Mouse (Mus musculus): ENCODE measurements around the gene Sap25. TPM values are rescaled to one million over a fixed set of nuclear protein-coding genes. Genes with fewer than 3 reads are reported as not detected.

The Sap25 gene
- polyA plus RNA-seq (2015; fragmentation: Nextera tagmentation; extraction: Ambion mirVana): 6.4 and 8.1 TPM in 2 replicates

- Histone ChIP-seq H3K27me3 (replicated peaks; ENCODE audit: control insufficient read depth, insufficient read depth, low read length) (peaks cover 14% of the 10 kb centered on the region), H3K4me1 (ENCODE audit: control insufficient read depth, insufficient read depth, low read length) (peaks cover 7% of the 10 kb centered on the region; the same call in 1 of the 2 replicates), H3K4me2 (ENCODE audit: low read depth, low read length) (no peak within 1 kb of the TSS), H3K36me3 (ENCODE audit: control insufficient read depth, insufficient read depth, low read length) (peaks cover 43% of the 10 kb centered on the region), H3K9me3 (ENCODE audit: control insufficient read depth, low read length) (no peaks in the 10 kb centered on the region), H3K27ac (ENCODE audit: low read length) (no peak within 1 kb of the TSS), H3K9ac (ENCODE audit: low read depth, low read length) (no peak within 1 kb of the TSS), H3K4me3 (ENCODE audit: low read length) (no peak within 1 kb of the TSS)
- 0 out of 2 replicates have a peak, but pooled peaks have one; percentile 14 for ATAC-seq
- 89% methylated on average over 19 of the region's 19 CpGs for WGBS
Observed at GRCm38 (mm10) chr5:137641054-137641453, at the start of gene Sap25. TSS of gene Sap25 (plus strand) at chr5:137641334.

- peaks cover 12% of the 10 kb centered on the region for H3K4me1 ChIP-seq (ENCODE audit: control insufficient read depth, insufficient read depth, low read length)
- H3K4me2 ChIP-seq (ENCODE audit: low read depth, low read length): no peak overlapping the region
- no peak overlapping the region for H3K27ac ChIP-seq (ENCODE audit: low read length)
- H3K9me3 ChIP-seq (ENCODE audit: control insufficient read depth, low read length): no peaks in the 10 kb centered on the region
- 74% methylated on average over 7 of the region's 7 CpGs for WGBS
- no peaks in the 10 kb centered on the region for H3K36me3 ChIP-seq (ENCODE audit: control insufficient read depth, insufficient read depth, low read length)
- no peaks in the 10 kb centered on the region for H3K27me3 ChIP-seq (replicated peaks; ENCODE audit: control insufficient read depth, insufficient read depth, low read length)
- no peak overlapping the region for H3K4me3 ChIP-seq (ENCODE audit: low read length)
- ATAC-seq: no peak
- no peak overlapping the region for H3K9ac ChIP-seq (ENCODE audit: low read depth, low read length)
Observed at GRCm38 (mm10) chr5:137595921-137596320, 45.2 kb upstream of the Sap25 start.

- peak overlapping the region; percentile 48; the same call in 1 of the 2 replicates for H3K9ac ChIP-seq (ENCODE audit: low read depth, low read length)
- no peaks in the 10 kb centered on the region for H3K36me3 ChIP-seq (ENCODE audit: control insufficient read depth, insufficient read depth, low read length)
- no peak for ATAC-seq
- H3K4me3 ChIP-seq (ENCODE audit: low read length): peak overlapping the region; percentile 20; the same call in 1 of the 2 replicates
- no peaks in the 10 kb centered on the region for H3K27me3 ChIP-seq (replicated peaks; ENCODE audit: control insufficient read depth, insufficient read depth, low read length)
- 30% methylated on average over 28 of the region's 30 CpGs for WGBS
- peak overlapping the region; percentile 45; the same call in 1 of the 2 replicates for H3K4me2 ChIP-seq (ENCODE audit: low read depth, low read length)
- peaks cover 12% of the 10 kb centered on the region for H3K4me1 ChIP-seq (ENCODE audit: control insufficient read depth, insufficient read depth, low read length)
- no peaks in the 10 kb centered on the region for H3K9me3 ChIP-seq (ENCODE audit: control insufficient read depth, low read length)
- H3K27ac ChIP-seq (ENCODE audit: low read length): peak overlapping the region; percentile 13; the same call in 1 of the 2 replicates
Observed at GRCm38 (mm10) chr5:137596601-137597261, 44.4 kb upstream of the Sap25 start.

GRCm38 (mm10) chr5:137597625-137598024 is 43.5 kb upstream of the Sap25 start:
- Histone ChIP-seq H3K27ac (ENCODE audit: low read length) (no peak overlapping the region), H3K4me2 (ENCODE audit: low read depth, low read length) (no peak overlapping the region), H3K9me3 (ENCODE audit: control insufficient read depth, low read length) (no peaks in the 10 kb centered on the region), H3K27me3 (replicated peaks; ENCODE audit: control insufficient read depth, insufficient read depth, low read length) (no peaks in the 10 kb centered on the region), H3K4me1 (ENCODE audit: control insufficient read depth, insufficient read depth, low read length) (peaks cover 16% of the 10 kb centered on the region), H3K36me3 (ENCODE audit: control insufficient read depth, insufficient read depth, low read length) (no peaks in the 10 kb centered on the region), H3K4me3 (ENCODE audit: low read length) (no peak overlapping the region), H3K9ac (ENCODE audit: low read depth, low read length) (no peak overlapping the region)
- WGBS: 94% methylated on average over 6 of the region's 6 CpGs
- ATAC-seq: no peak

- H3K4me2 ChIP-seq (ENCODE audit: low read depth, low read length): no peak overlapping the region
- no peak for ATAC-seq
- H3K36me3 ChIP-seq (ENCODE audit: control insufficient read depth, insufficient read depth, low read length): no peaks in the 10 kb centered on the region
- H3K9me3 ChIP-seq (ENCODE audit: control insufficient read depth, low read length): no peaks in the 10 kb centered on the region
- 76% methylated on average over 2 of the region's 2 CpGs for WGBS
- no peak overlapping the region for H3K27ac ChIP-seq (ENCODE audit: low read length)
- no peaks in the 10 kb centered on the region for H3K27me3 ChIP-seq (replicated peaks; ENCODE audit: control insufficient read depth, insufficient read depth, low read length)
- H3K4me3 ChIP-seq (ENCODE audit: low read length): no peak overlapping the region
- H3K9ac ChIP-seq (ENCODE audit: low read depth, low read length): no peak overlapping the region
- peaks cover 22% of the 10 kb centered on the region for H3K4me1 ChIP-seq (ENCODE audit: control insufficient read depth, insufficient read depth, low read length)
Observed at GRCm38 (mm10) chr5:137598100-137598826, 42.9 kb upstream of the Sap25 start.

GRCm38 (mm10) chr5:137599600-137599999 is 41.5 kb upstream of the Sap25 start:
- WGBS: 70% methylated on average over 9 of the region's 9 CpGs
- Histone ChIP-seq H3K4me2 (ENCODE audit: low read depth, low read length) (peak overlapping the region; percentile 97), H3K27me3 (replicated peaks; ENCODE audit: control insufficient read depth, insufficient read depth, low read length) (no peaks in the 10 kb centered on the region), H3K9ac (ENCODE audit: low read depth, low read length) (peak overlapping the region; percentile 90), H3K27ac (ENCODE audit: low read length) (no peak overlapping the region), H3K4me3 (ENCODE audit: low read length) (peak overlapping the region; percentile 83), H3K4me1 (ENCODE audit: control insufficient read depth, insufficient read depth, low read length) (peaks cover 22% of the 10 kb centered on the region), H3K9me3 (ENCODE audit: control insufficient read depth, low read length) (no peaks in the 10 kb centered on the region), H3K36me3 (ENCODE audit: control insufficient read depth, insufficient read depth, low read length) (no peaks in the 10 kb centered on the region)
- no peak for ATAC-seq

- H3K27me3 ChIP-seq (replicated peaks; ENCODE audit: control insufficient read depth, insufficient read depth, low read length): no peaks in the 10 kb centered on the region
- peak; percentile 59 for ATAC-seq
- H3K4me1 ChIP-seq (ENCODE audit: control insufficient read depth, insufficient read depth, low read length): peaks cover 22% of the 10 kb centered on the region
- peak overlapping the region; percentile 97 for H3K4me2 ChIP-seq (ENCODE audit: low read depth, low read length)
- no peaks in the 10 kb centered on the region for H3K9me3 ChIP-seq (ENCODE audit: control insufficient read depth, low read length)
- H3K4me3 ChIP-seq (ENCODE audit: low read length): peak overlapping the region; percentile 83
- H3K9ac ChIP-seq (ENCODE audit: low read depth, low read length): peak overlapping the region; percentile 90
- no peaks in the 10 kb centered on the region for H3K36me3 ChIP-seq (ENCODE audit: control insufficient read depth, insufficient read depth, low read length)
- H3K27ac ChIP-seq (ENCODE audit: low read length): peak overlapping the region; percentile 84
- WGBS: under 1% methylated on average over 19 of the region's 19 CpGs
Observed at GRCm38 (mm10) chr5:137600281-137600618, 40.9 kb upstream of the Sap25 start.

- Histone ChIP-seq H3K9me3 (ENCODE audit: control insufficient read depth, low read length) (no peaks in the 10 kb centered on the region), H3K4me3 (ENCODE audit: low read length) (peak within 1 kb of the TSS; percentile 83), H3K36me3 (ENCODE audit: control insufficient read depth, insufficient read depth, low read length) (no peaks in the 10 kb centered on the region), H3K4me2 (ENCODE audit: low read depth, low read length) (peak within 1 kb of the TSS; percentile 97), H3K27me3 (replicated peaks; ENCODE audit: control insufficient read depth, insufficient read depth, low read length) (no peaks in the 10 kb centered on the region), H3K4me1 (ENCODE audit: control insufficient read depth, insufficient read depth, low read length) (peaks cover 22% of the 10 kb centered on the region), H3K27ac (ENCODE audit: low read length) (peak within 1 kb of the TSS; percentile 92), H3K9ac (ENCODE audit: low read depth, low read length) (peak within 1 kb of the TSS; percentile 90)
- peak; percentile 96 for ATAC-seq
- WGBS: under 1% methylated on average over 41 of the region's 41 CpGs
Observed at GRCm38 (mm10) chr5:137600619-137601364, 40.3 kb upstream of the Sap25 start, which contains the start of gene Mospd3. TSS of gene Mospd3 (minus strand) at chr5:137601058.

GRCm38 (mm10) chr5:137601365-137601729 is 39.8 kb upstream of the Sap25 start:
- WGBS: under 1% methylated on average over 22 of the region's 22 CpGs
- Histone ChIP-seq H3K36me3 (ENCODE audit: control insufficient read depth, insufficient read depth, low read length) (no peaks in the 10 kb centered on the region), H3K9ac (ENCODE audit: low read depth, low read length) (peak overlapping the region; percentile 90), H3K27ac (ENCODE audit: low read length) (peak overlapping the region; percentile 92), H3K4me2 (ENCODE audit: low read depth, low read length) (peak overlapping the region; percentile 63), H3K9me3 (ENCODE audit: control insufficient read depth, low read length) (no peaks in the 10 kb centered on the region), H3K4me1 (ENCODE audit: control insufficient read depth, insufficient read depth, low read length) (peaks cover 22% of the 10 kb centered on the region), H3K4me3 (ENCODE audit: low read length) (peak overlapping the region; percentile 83), H3K27me3 (replicated peaks; ENCODE audit: control insufficient read depth, insufficient read depth, low read length) (no peaks in the 10 kb centered on the region)
- ATAC-seq: peak; percentile 5; the same call in 1 of the 2 replicates

Data from intestine, embryonic 16.5 days (tissue).